Mouse (Mus musculus) kidney, adult 2 months (tissue): ENCODE data around the gene Bsg.

Experiments
- CTCF ChIP-seq: fragments of 200-500 bp; conservative IDR thresholded peaks from 2 replicates; pipeline ENCODE4 v1.5.1; 2011; ENCODE audit warnings: low read depth, mild to moderate bottlenecking, control low read depth, low read length, moderate library complexity, mixed read lengths; ENCODE audit not compliant: insufficient read depth, insufficient read length
- POLR2A ChIP-seq: fragments of 200-500 bp; IDR thresholded peaks from one replicate; pipeline ENCODE4 v1.6.1; 2011; ENCODE audit warnings: low read depth, low read length, control low read depth

- no peak for TF ChIP-seq POLR2A
- no peak for TF ChIP-seq CTCF
Measured at GRCm38 (mm10) chr10:79721089-79721488, 16.8 kb downstream of the Bsg start.
